Mouse (Mus musculus): ENCODE results near the gene Cep95. TPM values are rescaled to one million over a fixed set of nuclear protein-coding genes. Genes with fewer than 3 reads are reported as not detected.
A peak's percentile ranks its signal among the peaks of the same experiment; 100 is the strongest.
"Not testable (repeated sequence)": the region's sequence is repeated elsewhere in the genome, so short reads cannot be mapped to it uniquely, and the experiment has no call there.

Gene Cep95
- polyA plus RNA-seq, 1 experiment from 2014 or later, result 10.0 TPM

- Histone ChIP-seq H3K9ac (ENCODE audit: low read depth, low read length) (peak within 1 kb of the TSS; percentile 91), H3K36me3 (ENCODE audit: control insufficient read depth, insufficient read depth) (peaks cover 42% of the 10 kb centered on the region), H3K4me3 (ENCODE audit: low read depth, low read length) (peak within 1 kb of the TSS; percentile 85), H3K27ac (ENCODE audit: low read length) (peak within 1 kb of the TSS; percentile 97), H3K9me3 (replicated peaks; ENCODE audit: control insufficient read depth, low read length) (no peaks in the 10 kb centered on the region), H3K27me3 (ENCODE audit: control insufficient read depth, insufficient read depth, low read depth, low read length) (no peaks in the 10 kb centered on the region), H3K4me1 (ENCODE audit: control insufficient read depth, low read depth, low read length) (peaks cover 14% of the 10 kb centered on the region), H3K4me2 (ENCODE audit: low read depth, low read length) (peak within 1 kb of the TSS; percentile 93)
- WGBS (ENCODE audit: insufficient replicate concordance), result 1% methylated on average over 30 of the region's 30 CpGs
- ATAC-seq (ENCODE audit: low read depth), result peak; percentile 99
These were observed 9.5 kb upstream of the Cep95 start, which contains the start of gene Polg2 for GRCm38 (mm10) chr11:106779388-106780088. Polg2 (minus strand) TSS chr11:106779537.

GRCm38 (mm10) chr11:106780089-106780425, 9.0 kb upstream of the Cep95 start:
- peak overlapping the region; percentile 91 for H3K9ac ChIP-seq (ENCODE audit: low read depth, low read length)
- no peak for ATAC-seq (ENCODE audit: low read depth)

DNA sequence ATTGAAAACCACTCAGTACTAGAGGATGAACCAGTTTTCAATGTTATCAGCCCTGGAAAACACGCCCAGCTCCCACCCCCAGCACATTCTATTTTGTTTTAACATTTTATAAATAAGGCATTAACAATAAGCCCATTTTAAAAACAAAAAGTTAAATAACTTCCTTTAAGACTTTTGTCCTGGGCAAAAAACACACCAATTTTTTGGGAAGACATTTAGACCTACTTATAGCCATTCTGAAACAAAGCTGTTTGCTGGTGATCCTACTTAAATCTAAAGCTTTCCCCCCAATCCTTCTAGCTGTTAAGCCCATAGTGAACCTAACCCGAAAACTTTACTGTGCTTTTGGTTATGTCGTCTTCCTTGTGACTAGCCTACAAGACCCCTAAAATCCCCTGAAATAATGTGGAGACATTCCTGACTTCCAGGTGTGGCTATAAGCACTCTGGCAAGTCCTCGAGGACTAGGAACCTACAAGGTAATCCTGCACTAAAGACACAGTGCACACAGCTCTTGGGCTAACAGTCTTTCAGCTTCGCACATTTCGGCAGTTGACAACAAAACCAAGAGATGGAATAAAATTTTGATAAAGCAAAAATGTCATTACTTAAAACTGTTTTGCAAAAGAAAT, 8.3 kb upstream of the Cep95 start:
- Histone ChIP-seq H3K36me3 (ENCODE audit: control insufficient read depth, insufficient read depth) (peaks cover 46% of the 10 kb centered on the region), H3K4me1 (ENCODE audit: control insufficient read depth, low read depth, low read length) (peaks cover 19% of the 10 kb centered on the region), H3K4me3 (ENCODE audit: low read depth, low read length) (no peak overlapping the region), H3K9me3 (replicated peaks; ENCODE audit: control insufficient read depth, low read length) (no peaks in the 10 kb centered on the region), H3K27me3 (ENCODE audit: control insufficient read depth, insufficient read depth, low read depth, low read length) (no peaks in the 10 kb centered on the region), H3K27ac (ENCODE audit: low read length) (peak overlapping the region; percentile 97), H3K9ac (ENCODE audit: low read depth, low read length) (no peak overlapping the region), H3K4me2 (ENCODE audit: low read depth, low read length) (peak overlapping the region; percentile 93; the same call in 1 of the 2 replicates)
- 75% methylated on average over 6 of the region's 6 CpGs for WGBS (ENCODE audit: insufficient replicate concordance)
- ATAC-seq (ENCODE audit: low read depth), result no peak

More at GRCm38 (mm10) chr11:106780089-106780425, 9.0 kb upstream of the Cep95 start:
- Histone ChIP-seq H3K36me3 (ENCODE audit: control insufficient read depth, insufficient read depth) (peaks cover 46% of the 10 kb centered on the region), H3K9me3 (replicated peaks; ENCODE audit: control insufficient read depth, low read length) (no peaks in the 10 kb centered on the region), H3K27ac (ENCODE audit: low read length) (peak overlapping the region; percentile 97), H3K27me3 (ENCODE audit: control insufficient read depth, insufficient read depth, low read depth, low read length) (no peaks in the 10 kb centered on the region), H3K4me2 (ENCODE audit: low read depth, low read length) (peak overlapping the region; percentile 93), H3K4me3 (ENCODE audit: low read depth, low read length) (peak overlapping the region; percentile 85), H3K4me1 (ENCODE audit: control insufficient read depth, low read depth, low read length) (peaks cover 14% of the 10 kb centered on the region)
- 64% methylated on average over 4 of the region's 4 CpGs for WGBS (ENCODE audit: insufficient replicate concordance)

- H3K36me3 ChIP-seq (ENCODE audit: control insufficient read depth, insufficient read depth), result peaks cover 56% of the 10 kb centered on the region
These were observed 6.8 kb upstream of the Cep95 start for GRCm38 (mm10) chr11:106782271-106782670.

GRCm38 (mm10) chr11:106782841-106783764, 5.9 kb upstream of the Cep95 start:
- ATAC-seq (ENCODE audit: low read depth), result no peak
- Histone ChIP-seq H3K9ac (ENCODE audit: low read depth, low read length) (no peak overlapping the region), H3K27ac (ENCODE audit: low read length) (no peak overlapping the region), H3K4me1 (ENCODE audit: control insufficient read depth, low read depth, low read length) (peaks cover 22% of the 10 kb centered on the region), H3K27me3 (ENCODE audit: control insufficient read depth, insufficient read depth, low read depth, low read length) (no peaks in the 10 kb centered on the region), H3K9me3 (replicated peaks; ENCODE audit: control insufficient read depth, low read length) (no peaks in the 10 kb centered on the region), H3K4me2 (ENCODE audit: low read depth, low read length) (no peak overlapping the region), H3K36me3 (ENCODE audit: control insufficient read depth, insufficient read depth) (peaks cover 56% of the 10 kb centered on the region), H3K4me3 (ENCODE audit: low read depth, low read length) (no peak overlapping the region)
- 82% methylated on average over 9 of the region's 9 CpGs for WGBS (ENCODE audit: insufficient replicate concordance)

More at GRCm38 (mm10) chr11:106782271-106782670, 6.8 kb upstream of the Cep95 start:
- H3K9me3 ChIP-seq (replicated peaks; ENCODE audit: control insufficient read depth, low read length); H3K4me2 ChIP-seq (ENCODE audit: low read depth, low read length); H3K9ac ChIP-seq (ENCODE audit: low read depth, low read length); H3K27me3 ChIP-seq (ENCODE audit: control insufficient read depth, insufficient read depth, low read depth, low read length); H3K27ac ChIP-seq (ENCODE audit: low read length); H3K4me3 ChIP-seq (ENCODE audit: low read depth, low read length); ATAC-seq (ENCODE audit: low read depth): not testable (repeated sequence)
- peaks cover 25% of the 10 kb centered on the region for H3K4me1 ChIP-seq (ENCODE audit: control insufficient read depth, low read depth, low read length)
- WGBS (ENCODE audit: insufficient replicate concordance), result 89% methylated on average over 7 of the region's 7 CpGs

DNA sequence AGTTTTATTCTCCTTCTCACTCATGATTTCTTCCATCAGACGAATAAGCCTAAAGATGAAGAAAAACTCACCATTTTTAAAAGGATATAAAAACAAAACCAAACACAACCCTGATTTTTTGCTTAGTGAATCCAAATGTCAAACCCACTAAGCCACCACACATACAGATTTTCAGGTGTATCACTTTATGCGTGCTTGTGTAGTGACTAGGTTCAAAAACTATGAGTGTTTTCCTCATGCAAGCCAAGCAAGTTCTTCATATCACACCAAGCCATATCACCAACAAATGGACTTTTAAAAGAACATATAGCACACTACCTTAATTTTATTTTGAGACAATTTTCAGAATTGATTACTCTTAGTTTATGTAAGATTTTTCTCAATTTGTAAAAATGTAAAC, 4.6 kb upstream of the Cep95 start:
- no peak for ATAC-seq (ENCODE audit: low read depth)
- WGBS (ENCODE audit: insufficient replicate concordance), result 86% methylated on average over 2 of the region's 2 CpGs
- H3K36me3 ChIP-seq (ENCODE audit: control insufficient read depth, insufficient read depth), result peaks cover 56% of the 10 kb centered on the region

GRCm38 (mm10) chr11:106785043-106785442, 4.0 kb upstream of the Cep95 start:
- H3K4me2 ChIP-seq (ENCODE audit: low read depth, low read length), result 0 out of 2 replicates have a peak overlapping the region, but pooled peaks have one; percentile 69
- no peaks in the 10 kb centered on the region for H3K27me3 ChIP-seq (ENCODE audit: control insufficient read depth, insufficient read depth, low read depth, low read length)
- WGBS (ENCODE audit: insufficient replicate concordance), result 79% methylated on average over 1 of the region's 1 CpGs
- no peaks in the 10 kb centered on the region for H3K9me3 ChIP-seq (replicated peaks; ENCODE audit: control insufficient read depth, low read length)
- H3K4me3 ChIP-seq (ENCODE audit: low read depth, low read length), result no peak overlapping the region
- H3K4me1 ChIP-seq (ENCODE audit: control insufficient read depth, low read depth, low read length), result peaks cover 20% of the 10 kb centered on the region
- no peak overlapping the region for H3K27ac ChIP-seq (ENCODE audit: low read length)
- peaks cover 56% of the 10 kb centered on the region for H3K36me3 ChIP-seq (ENCODE audit: control insufficient read depth, insufficient read depth)
- no peak for ATAC-seq (ENCODE audit: low read depth)
- H3K9ac ChIP-seq (ENCODE audit: low read depth, low read length), result no peak overlapping the region

More for the DNA sequence above, 4.6 kb upstream of the Cep95 start:
- H3K4me3 ChIP-seq (ENCODE audit: low read depth, low read length), result no peak overlapping the region
- H3K4me2 ChIP-seq (ENCODE audit: low read depth, low read length), result no peak overlapping the region
- no peak overlapping the region for H3K9ac ChIP-seq (ENCODE audit: low read depth, low read length)
- no peaks in the 10 kb centered on the region for H3K27me3 ChIP-seq (ENCODE audit: control insufficient read depth, insufficient read depth, low read depth, low read length)
- no peaks in the 10 kb centered on the region for H3K9me3 ChIP-seq (replicated peaks; ENCODE audit: control insufficient read depth, low read length)
- peaks cover 22% of the 10 kb centered on the region for H3K4me1 ChIP-seq (ENCODE audit: control insufficient read depth, low read depth, low read length)
- no peak overlapping the region for H3K27ac ChIP-seq (ENCODE audit: low read length)

DNA sequence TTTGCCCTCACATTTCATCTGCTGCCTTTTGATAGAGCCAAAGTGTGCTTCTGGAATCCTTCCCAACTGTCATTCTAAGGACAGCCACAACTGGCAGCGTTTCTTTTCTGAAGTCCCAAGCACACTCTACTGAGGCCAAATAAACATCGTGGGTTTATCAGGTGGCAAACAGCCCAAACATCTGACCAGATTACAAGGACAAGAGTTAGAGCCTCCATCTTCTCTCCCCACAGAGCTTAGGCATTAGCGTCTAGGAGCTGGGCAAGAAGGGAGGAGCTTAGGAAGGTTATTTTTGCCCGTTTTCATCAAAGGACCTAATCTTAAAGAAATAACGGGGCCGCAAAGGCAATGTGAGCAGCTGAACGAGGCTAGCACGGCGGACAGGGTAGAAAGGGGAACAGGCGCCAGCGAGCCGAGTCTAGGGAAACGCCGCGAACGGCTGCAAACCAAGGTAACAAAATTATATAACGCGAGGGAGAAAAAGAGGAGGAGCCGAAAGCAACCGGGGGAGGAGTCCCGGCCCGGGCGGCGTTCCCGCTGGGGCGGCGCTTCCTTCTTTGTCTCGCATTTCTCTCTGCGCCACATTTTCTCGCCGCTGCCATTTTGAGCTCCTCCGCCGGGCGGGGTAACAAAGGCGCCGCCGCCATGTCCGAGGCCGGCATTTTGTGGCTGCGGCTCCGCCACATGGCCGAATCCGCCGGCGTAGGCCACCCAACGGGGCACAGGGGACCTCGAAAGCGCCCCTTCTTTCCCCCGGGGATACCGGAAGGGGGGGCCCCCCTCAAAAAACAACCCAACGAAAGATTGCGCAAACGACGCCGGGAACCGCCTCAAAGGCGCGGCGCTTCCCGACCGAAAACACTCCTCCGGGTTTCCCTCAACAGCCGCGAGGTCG, 1.7 kb upstream of the Cep95 start:
- under 1% methylated on average over 64 of the region's 65 CpGs for WGBS (ENCODE audit: insufficient replicate concordance)
- H3K36me3 ChIP-seq (ENCODE audit: control insufficient read depth, insufficient read depth), result peaks cover 48% of the 10 kb centered on the region

More for the DNA sequence above, 1.7 kb upstream of the Cep95 start:
- peaks cover 14% of the 10 kb centered on the region for H3K4me1 ChIP-seq (ENCODE audit: control insufficient read depth, low read depth, low read length)
- peak overlapping the region; percentile 75 for H3K4me2 ChIP-seq (ENCODE audit: low read depth, low read length)
- H3K4me3 ChIP-seq (ENCODE audit: low read depth, low read length), result peak overlapping the region; percentile 97
- no peaks in the 10 kb centered on the region for H3K9me3 ChIP-seq (replicated peaks; ENCODE audit: control insufficient read depth, low read length)
- no peaks in the 10 kb centered on the region for H3K27me3 ChIP-seq (ENCODE audit: control insufficient read depth, insufficient read depth, low read depth, low read length)
- ATAC-seq (ENCODE audit: low read depth), result peak; percentile 25
- peak overlapping the region; percentile 98 for H3K9ac ChIP-seq (ENCODE audit: low read depth, low read length)
- peak overlapping the region; percentile 99 for H3K27ac ChIP-seq (ENCODE audit: low read length)

Measured in liver, embryonic 16.5 days (tissue).